Mouse (Mus musculus) neural tube, embryonic 13.5 days (tissue): Measurements from ENCODE around the gene Fermt2. TPM values are rescaled to one million over a fixed set of nuclear protein-coding genes. Genes with fewer than 3 reads are reported as not detected.
"Not testable (repeated sequence)": the region's sequence is repeated elsewhere in the genome, so short reads cannot be mapped to it uniquely, and the experiment has no call there.

Experiments
- ATAC-seq: fragments of 200-750 bp; cut with Nextera tagmentation; 2 replicates; pipeline ENCODE4 v1.8.0; 2017; ENCODE audit warnings: low read depth, mild to moderate bottlenecking, moderate TSS enrichment, moderate library complexity
- H3K27ac ChIP-seq: fragments of 300-500 bp; sonication (generic); replicated peaks from 2 replicates; pipeline ENCODE4 v1.5.1; 2015; ENCODE audit warnings: moderate library complexity, mild to moderate bottlenecking, inconsistent platforms
- H3K27me3 ChIP-seq: fragments of 300-500 bp; sonication (generic); 2 replicates; pipeline ENCODE4 v1.6.1; 2015; ENCODE audit warnings: mild to moderate bottlenecking, inconsistent platforms
- H3K36me3 ChIP-seq: fragments of 300-500 bp; sonication (generic); 2 replicates; pipeline ENCODE4 v1.6.1; 2015; ENCODE audit warnings: mild to moderate bottlenecking, inconsistent platforms
- H3K4me1 ChIP-seq: fragments of 300-500 bp; sonication (generic); replicated peaks from 2 replicates; pipeline ENCODE4 v1.6.1; 2015; ENCODE audit warnings: inconsistent platforms
- H3K4me2 ChIP-seq: fragments of 300-500 bp; sonication (generic); 2 replicates; pipeline ENCODE4 v1.6.1; 2015; ENCODE audit warnings: inconsistent platforms, mild to moderate bottlenecking, moderate library complexity
- H3K4me3 ChIP-seq: fragments of 300-500 bp; sonication (generic); 2 replicates; pipeline ENCODE4 v1.5.1; 2015; ENCODE audit warnings: mild to moderate bottlenecking, inconsistent platforms
- H3K9ac ChIP-seq: fragments of 300-500 bp; sonication (generic); 2 replicates; pipeline ENCODE4 v1.6.1; 2015; ENCODE audit warnings: moderate library complexity, mild to moderate bottlenecking, inconsistent platforms
- H3K9me3 ChIP-seq: fragments of 300-500 bp; sonication (generic); 2 replicates; pipeline ENCODE4 v1.6.1; 2016; ENCODE audit warnings: inconsistent platforms
- WGBS: fragments of 180-500 bp; shearing (Covaris S2); methylation state at CpG from one replicate; pipeline ENCODE4 v1.1.7; 2015; 5-methylcytosine and 5-hydroxymethylcytosine counted together
- polyA plus RNA-seq: library from polyadenylated mRNA; unstranded; fragments of >200 nt; fragmentation: Nextera tagmentation; extraction: Ambion mirVana; gene quantifications from 2 replicates; pipeline ENCODE4 v1.2.1, GENCODE M21; 2015

Gene Fermt2
- polyA plus RNA-seq, 1 experiment from 2014 or later, result 85.0 TPM

- peak overlapping the region; percentile 74 for H3K27ac ChIP-seq
- H3K27me3 ChIP-seq, result no peaks in the 10 kb centered on the region
- H3K9ac ChIP-seq, result 0 out of 2 replicates have a peak overlapping the region, but pooled peaks have one; percentile 38
- no peaks in the 10 kb centered on the region; the same call in 1 of the 2 replicates for H3K36me3 ChIP-seq
- H3K9me3 ChIP-seq, result no peaks in the 10 kb centered on the region
- no peak overlapping the region for H3K4me3 ChIP-seq
- peaks cover 50% of the 10 kb centered on the region for H3K4me1 ChIP-seq
- no peak overlapping the region for H3K4me2 ChIP-seq
- 14% methylated on average over 6 of the region's 6 CpGs for WGBS
- peak; percentile 38; the same call in 1 of the 2 replicates for ATAC-seq
Observed at GRCm38 (mm10) chr14:45507032-45507431, 22.9 kb downstream of the Fermt2 start.

GRCm38 (mm10) chr14:45506165-45506564 lies 23.8 kb downstream of the Fermt2 start:
- no peak overlapping the region for H3K4me2 ChIP-seq
- 97% methylated on average over 4 of the region's 4 CpGs for WGBS
- no peaks in the 10 kb centered on the region for H3K9me3 ChIP-seq
- no peak overlapping the region for H3K4me3 ChIP-seq
- no peaks in the 10 kb centered on the region for H3K27me3 ChIP-seq
- no peak overlapping the region for H3K27ac ChIP-seq
- no peaks in the 10 kb centered on the region; the same call in 1 of the 2 replicates for H3K36me3 ChIP-seq
- no peak overlapping the region for H3K9ac ChIP-seq
- peaks cover 48% of the 10 kb centered on the region for H3K4me1 ChIP-seq
- no peak for ATAC-seq

GRCm38 (mm10) chr14:45504422-45505113 lies 25.4 kb downstream of the Fermt2 start:
- Histone ChIP-seq H3K4me3 (no peak overlapping the region), H3K9me3 (no peaks in the 10 kb centered on the region), H3K27me3 (no peaks in the 10 kb centered on the region), H3K9ac (no peak overlapping the region), H3K4me1 (peaks cover 37% of the 10 kb centered on the region), H3K36me3 (no peaks in the 10 kb centered on the region; the same call in 1 of the 2 replicates), H3K4me2 (no peak overlapping the region), H3K27ac (no peak overlapping the region)
- 94% methylated on average over 10 of the region's 10 CpGs for WGBS
- ATAC-seq, result no peak

- WGBS, result 75% methylated on average over 3 of the region's 3 CpGs
- Histone ChIP-seq H3K27me3 (no peaks in the 10 kb centered on the region), H3K9ac (no peak overlapping the region), H3K4me1 (peaks cover 31% of the 10 kb centered on the region), H3K4me2 (no peak overlapping the region), H3K4me3 (no peak overlapping the region), H3K36me3 (peaks cover 4% of the 10 kb centered on the region; the same call in 1 of the 2 replicates), H3K27ac (no peak overlapping the region), H3K9me3 (no peaks in the 10 kb centered on the region)
- no peak for ATAC-seq
Observed at GRCm38 (mm10) chr14:45503934-45504333, 26.0 kb downstream of the Fermt2 start.

- 82% methylated on average over 11 of the region's 11 CpGs for WGBS
- no peak for ATAC-seq
- H3K4me2 ChIP-seq, result no peak overlapping the region
Observed at GRCm38 (mm10) chr14:45500052-45500451, 29.9 kb downstream of the Fermt2 start.

GRCm38 (mm10) chr14:45497116-45497515 lies 32.8 kb downstream of the Fermt2 start:
- Histone ChIP-seq H3K4me2 (no peak overlapping the region), H3K27ac (no peak overlapping the region), H3K4me1 (peaks cover 3% of the 10 kb centered on the region; the same call in 1 of the 2 replicates), H3K27me3 (no peaks in the 10 kb centered on the region), H3K9me3 (no peaks in the 10 kb centered on the region), H3K36me3 (peaks cover 18% of the 10 kb centered on the region), H3K9ac (no peak overlapping the region), H3K4me3 (no peak overlapping the region)
- WGBS, result 86% methylated on average over 3 of the region's 3 CpGs
- no peak for ATAC-seq

More at GRCm38 (mm10) chr14:45500052-45500451, 29.9 kb downstream of the Fermt2 start:
- Histone ChIP-seq H3K27ac (no peak overlapping the region), H3K27me3 (no peaks in the 10 kb centered on the region), H3K4me3 (no peak overlapping the region), H3K36me3 (peaks cover 11% of the 10 kb centered on the region), H3K9ac (no peak overlapping the region), H3K9me3 (no peaks in the 10 kb centered on the region), H3K4me1 (peaks cover 3% of the 10 kb centered on the region; the same call in 1 of the 2 replicates)

GRCm38 (mm10) chr14:45495810-45496209 lies 34.1 kb downstream of the Fermt2 start:
- WGBS, result 91% methylated on average over 14 of the region's 14 CpGs
- not testable (repeated sequence) for H3K27me3 ChIP-seq, ATAC-seq, H3K4me3 ChIP-seq, H3K27ac ChIP-seq, H3K9ac ChIP-seq, H3K9me3 ChIP-seq, H3K4me2 ChIP-seq, H3K4me1 ChIP-seq
- peaks cover 18% of the 10 kb centered on the region for H3K36me3 ChIP-seq

- no peak overlapping the region for H3K4me2 ChIP-seq
- no peak overlapping the region for H3K4me3 ChIP-seq
- ATAC-seq, result no peak
- no peak overlapping the region for H3K9ac ChIP-seq
- H3K27ac ChIP-seq, result no peak overlapping the region
- 96% methylated on average over 4 of the region's 4 CpGs for WGBS
- no peaks in the 10 kb centered on the region for H3K4me1 ChIP-seq
- no peaks in the 10 kb centered on the region for H3K9me3 ChIP-seq
- no peaks in the 10 kb centered on the region for H3K27me3 ChIP-seq
- H3K36me3 ChIP-seq, result peaks cover 16% of the 10 kb centered on the region
Observed at GRCm38 (mm10) chr14:45493891-45494290, 36.0 kb downstream of the Fermt2 start.

- WGBS, result 96% methylated on average over 4 of the region's 4 CpGs
- ATAC-seq, result no peak
Observed at GRCm38 (mm10) chr14:45492668-45493067, 37.2 kb downstream of the Fermt2 start.

GRCm38 (mm10) chr14:45492038-45492437 lies 37.9 kb downstream of the Fermt2 start:
- 88% methylated on average over 4 of the region's 4 CpGs for WGBS
- H3K4me2 ChIP-seq, result no peak overlapping the region
- no peaks in the 10 kb centered on the region for H3K9me3 ChIP-seq
- no peak for ATAC-seq
- H3K27me3 ChIP-seq, result no peaks in the 10 kb centered on the region
- H3K4me3 ChIP-seq, result no peak overlapping the region
- H3K9ac ChIP-seq, result no peak overlapping the region
- H3K4me1 ChIP-seq, result no peaks in the 10 kb centered on the region
- H3K27ac ChIP-seq, result no peak overlapping the region
- H3K36me3 ChIP-seq, result peaks cover 16% of the 10 kb centered on the region

More at GRCm38 (mm10) chr14:45492668-45493067, 37.2 kb downstream of the Fermt2 start:
- Histone ChIP-seq H3K9ac (no peak overlapping the region), H3K27me3 (no peaks in the 10 kb centered on the region), H3K27ac (no peak overlapping the region), H3K9me3 (no peaks in the 10 kb centered on the region), H3K4me3 (no peak overlapping the region), H3K4me1 (no peaks in the 10 kb centered on the region), H3K4me2 (no peak overlapping the region), H3K36me3 (peaks cover 13% of the 10 kb centered on the region)

- H3K4me1 ChIP-seq, ATAC-seq: not testable (repeated sequence)
- 93% methylated on average over 2 of the region's 2 CpGs for WGBS
Observed at GRCm38 (mm10) chr14:45487201-45487600, 42.7 kb downstream of the Fermt2 start.

GRCm38 (mm10) chr14:45483361-45483760 lies 46.6 kb downstream of the Fermt2 start:
- WGBS, result 92% methylated on average over 11 of the region's 11 CpGs
- H3K4me1 ChIP-seq, result peaks cover 13% of the 10 kb centered on the region
- not testable (repeated sequence) for H3K4me2 ChIP-seq, H3K9ac ChIP-seq, H3K4me3 ChIP-seq, H3K27ac ChIP-seq, ATAC-seq, H3K9me3 ChIP-seq, H3K27me3 ChIP-seq
- H3K36me3 ChIP-seq, result peaks cover 34% of the 10 kb centered on the region

More at GRCm38 (mm10) chr14:45487201-45487600, 42.7 kb downstream of the Fermt2 start:
- H3K27ac ChIP-seq, H3K9me3 ChIP-seq, H3K4me2 ChIP-seq, H3K4me3 ChIP-seq, H3K27me3 ChIP-seq, H3K9ac ChIP-seq: not testable (repeated sequence)
- 0 out of 2 replicates have a peak, but pooled peaks cover 16% of the 10 kb centered on the region for H3K36me3 ChIP-seq
